Mouse (Mus musculus) urinary bladder, adult 2 months (tissue): ENCODE results near the gene Adamts14. TPM values are rescaled to one million over a fixed set of nuclear protein-coding genes. Genes with fewer than 3 reads are reported as not detected.

Source experiments
- DNase-seq: peaks from one replicate; pipeline ENCODE4 v3.0.0; 2022; ENCODE audit warnings: low spot score
- polyA plus RNA-seq: library from polyadenylated mRNA; depleted of rRNA; stranded (reverse); fragments of >200 nt; gene quantifications from 2 replicates; pipeline ENCODE4 v1.2.3, GENCODE M21; 2012

Adamts14 gene
- polyA plus RNA-seq, 1 experiment, result 1.3 TPM

GRCm38 (mm10) chr10:61275669-61276110, 2.5 kb upstream of the Adamts14 start:
- no peak for DNase-seq

- no peak for DNase-seq
These were observed 1.3 kb upstream of the Adamts14 start for GRCm38 (mm10) chr10:61274532-61274931.

GRCm38 (mm10) chr10:61273844-61274215, 592 bp upstream of the Adamts14 start:
- DNase-seq, result no peak

GRCm38 (mm10) chr10:61272631-61273030, 607 bp downstream of the Adamts14 start:
- no peak for DNase-seq

GRCm38 (mm10) chr10:61272089-61272626, 1.1 kb downstream of the Adamts14 start:
- no peak for DNase-seq

GRCm38 (mm10) chr10:61267378-61267777, 5.9 kb downstream of the Adamts14 start:
- no peak for DNase-seq

- DNase-seq, result no peak
These were observed 9.6 kb downstream of the Adamts14 start for GRCm38 (mm10) chr10:61263606-61264005.

- no peak for DNase-seq
These were observed 11.7 kb downstream of the Adamts14 start for GRCm38 (mm10) chr10:61261229-61262156.

GRCm38 (mm10) chr10:61258131-61258530, 15.1 kb downstream of the Adamts14 start:
- DNase-seq, result no peak

- no peak for DNase-seq
These were observed 16.6 kb downstream of the Adamts14 start for GRCm38 (mm10) chr10:61256665-61257064.

- no peak for DNase-seq
These were observed 18.0 kb downstream of the Adamts14 start for GRCm38 (mm10) chr10:61255190-61255589.

GRCm38 (mm10) chr10:61254761-61255160, 18.5 kb downstream of the Adamts14 start:
- DNase-seq, result no peak

- DNase-seq, result no peak
These were observed 23.3 kb downstream of the Adamts14 start for GRCm38 (mm10) chr10:61249951-61250350.

GRCm38 (mm10) chr10:61248596-61249114, 24.6 kb downstream of the Adamts14 start:
- no peak for DNase-seq

GRCm38 (mm10) chr10:61246288-61246687, 26.9 kb downstream of the Adamts14 start:
- DNase-seq, result no peak

GRCm38 (mm10) chr10:61241961-61242421, 31.2 kb downstream of the Adamts14 start:
- no peak for DNase-seq

GRCm38 (mm10) chr10:61240108-61240920, 32.9 kb downstream of the Adamts14 start:
- DNase-seq, result no peak

GRCm38 (mm10) chr10:61237391-61237785, 35.9 kb downstream of the Adamts14 start:
- no peak for DNase-seq

- DNase-seq, result no peak
These were observed 36.4 kb downstream of the Adamts14 start for GRCm38 (mm10) chr10:61236683-61237390.

- no peak for DNase-seq
These were observed 37.5 kb downstream of the Adamts14 start for GRCm38 (mm10) chr10:61235677-61236267.

- no peak for DNase-seq
These were observed 38.9 kb downstream of the Adamts14 start for GRCm38 (mm10) chr10:61234319-61234718.
